Comparison of ENCODE assay signal across 17 mouse cellular contexts in genomic region chr8:90816061-90816882, GRCm38 (mm10). TPM values are rescaled to one million over a fixed set of nuclear protein-coding genes. Genes with fewer than 3 reads are reported as not detected.
A peak's percentile ranks its signal among the peaks of the same experiment; 100 is the strongest.
DNase-seq lines count a peak whose midpoint lies in the region; ATAC-seq and TF ChIP-seq lines count a peak whose summit lies in the region.
"Had no signal": no experiment of that assay in that cellular context is flagged by ENCODE, and none has a peak within 500 bp of the region (broad histone marks: within the 10 kb centered on the region; RNA-seq: fewer than 3 reads in every experiment).

No protein-coding gene starts in this region.

- no peaks in the 10 kb centered on the region for H3K27me3 ChIP-seq in kidney, embryonic 15.5 days
- H3K27me3 ChIP-seq in ES-Bruce4 (ENCODE audit: control insufficient read depth, insufficient read depth, low read length, poor library complexity, severe bottlenecking): no peaks in the 10 kb centered on the region
- no peaks in the 10 kb centered on the region for H3K27me3 ChIP-seq in forebrain, embryonic 15.5 days
- H3K27me3 ChIP-seq in midbrain, embryonic 14.5 days (ENCODE audit: control insufficient read depth, insufficient read depth, low read length): no peaks in the 10 kb centered on the region
- H3K27me3 ChIP-seq: limb, embryonic 12.5 days; liver, embryonic 15.5 days had no signal

- no peak overlapping the region for H3K27ac ChIP-seq in kidney, embryonic 15.5 days
- H3K27ac ChIP-seq in ES-Bruce4 (ENCODE audit: insufficient read depth, low read length): peak overlapping the region; percentile 36; the same call in 1 of the 2 replicates
- peak overlapping the region; percentile 36; the same call in 1 of the 2 replicates for H3K27ac ChIP-seq in forebrain, embryonic 15.5 days (replicated peaks)
- peak overlapping the region; percentile 14 for H3K27ac ChIP-seq in midbrain, embryonic 14.5 days (replicated peaks; ENCODE audit: low read depth, low read length)
- H3K27ac ChIP-seq: heart, adult 2 months; limb, embryonic 12.5 days; liver, embryonic 15.5 days had no signal

- H3K4me3 ChIP-seq in kidney, embryonic 15.5 days (replicated peaks): no peak overlapping the region
- 0 out of 2 replicates have a peak overlapping the region, but pooled peaks have one; percentile 16 for H3K4me3 ChIP-seq in ES-Bruce4 (ENCODE audit: low read depth, low read length)
- H3K4me3 ChIP-seq in forebrain, embryonic 15.5 days: no peak overlapping the region
- H3K4me3 ChIP-seq in midbrain, embryonic 14.5 days (replicated peaks; ENCODE audit: low read depth, low read length): no peak overlapping the region
- H3K4me3 ChIP-seq: heart, adult 2 months; limb, embryonic 12.5 days; liver, embryonic 15.5 days; megakaryocyte, embryonic 14.5 days had no signal

- intact Hi-C loops in gastrocnemius, postnatal 14 days (cut with DNase I; ENCODE audit: low total_unique reads): no loop called here

- no peak for ATAC-seq in kidney, embryonic 15.5 days (replicated peaks; ENCODE audit: low FRiP score)
- ATAC-seq in forebrain, embryonic 15.5 days (replicated peaks): no peak
- no peak for ATAC-seq in midbrain, embryonic 14.5 days (ENCODE audit: low FRiP score, low TSS enrichment)
- no peak for ATAC-seq in erythroblast, adult 5-6 weeks (replicated peaks; ENCODE audit: low FRiP score, poor library complexity, severe bottlenecking)
- ATAC-seq: intestine, embryonic 16.5 days had no signal

- no peak for TF ChIP-seq CTCF in ES-Bruce4 (IDR thresholded peaks at IDR 0.05; ENCODE audit: low read depth, low read length)

- H3K36me3 ChIP-seq in kidney, embryonic 15.5 days: no peaks in the 10 kb centered on the region
- no peaks in the 10 kb centered on the region for H3K36me3 ChIP-seq in ES-Bruce4 (ENCODE audit: control insufficient read depth, insufficient read depth, low read length, poor library complexity, severe bottlenecking)
- H3K36me3 ChIP-seq in forebrain, embryonic 15.5 days: no peaks in the 10 kb centered on the region
- H3K36me3 ChIP-seq in midbrain, embryonic 14.5 days (ENCODE audit: control insufficient read depth, insufficient read depth, low read length): no peaks in the 10 kb centered on the region
- H3K36me3 ChIP-seq: limb, embryonic 12.5 days; liver, embryonic 15.5 days had no signal

- no peak for TF ChIP-seq POLR2A in ES-Bruce4 (IDR thresholded peaks at IDR 0.05; ENCODE audit: insufficient read depth, low read length)

- 77% methylated on average over 23 of the region's 23 CpGs for WGBS in kidney, embryonic 15.5 days
- WGBS in forebrain, embryonic 15.5 days: 51% methylated on average over 23 of the region's 23 CpGs
- WGBS in midbrain, embryonic 14.5 days: 63% methylated on average over 23 of the region's 23 CpGs

- TF ChIP-seq EP300 in ES-Bruce4 (IDR thresholded peaks at IDR 0.05; ENCODE audit: insufficient read depth, low read depth, low read length): 0 out of 2 replicates have a peak, but pooled peaks have one; percentile 24

- H3K4me1 ChIP-seq in kidney, embryonic 15.5 days: peaks cover 11% of the 10 kb centered on the region; the same call in 1 of the 2 replicates
- H3K4me1 ChIP-seq in ES-Bruce4 (ENCODE audit: control insufficient read depth, insufficient read depth, low read length): peaks cover 4% of the 10 kb centered on the region
- H3K4me1 ChIP-seq in forebrain, embryonic 15.5 days: peaks cover 15% of the 10 kb centered on the region
- H3K4me1 ChIP-seq in midbrain, embryonic 14.5 days (ENCODE audit: control insufficient read depth, insufficient read depth, low read length): peaks cover 7% of the 10 kb centered on the region; the same call in 1 of the 2 replicates
- H3K4me1 ChIP-seq: limb, embryonic 12.5 days; liver, embryonic 15.5 days had no signal

- H3K4me2 ChIP-seq in kidney, embryonic 15.5 days: no peak overlapping the region
- H3K4me2 ChIP-seq in forebrain, embryonic 15.5 days (replicated peaks): no peak overlapping the region
- H3K4me2 ChIP-seq in midbrain, embryonic 14.5 days (ENCODE audit: low read length): no peak overlapping the region
- H3K4me2 ChIP-seq: limb, embryonic 12.5 days; liver, embryonic 15.5 days had no signal

- no peak overlapping the region for H3K9ac ChIP-seq in kidney, embryonic 15.5 days
- H3K9ac ChIP-seq in ES-Bruce4 (ENCODE audit: low read depth, poor library complexity, severe bottlenecking): peak overlapping the region; percentile 31
- H3K9ac ChIP-seq in forebrain, embryonic 15.5 days (replicated peaks): no peak overlapping the region
- H3K9ac ChIP-seq in midbrain, embryonic 14.5 days (replicated peaks; ENCODE audit: low read length): no peak overlapping the region
- H3K9ac ChIP-seq: limb, embryonic 12.5 days; liver, embryonic 15.5 days had no signal

- peak; percentile 38 for DNase-seq in kidney, postnatal 10 days
- peak; percentile 55 for DNase-seq in midbrain, embryonic 14.5 days
- DNase-seq in gastrocnemius, postnatal 14 days: no peak
- no peak for DNase-seq in adrenal gland, adult (ENCODE audit: inconsistent age in 2 of 2, low spot score in 1 of 2)
- DNase-seq: adrenal gland, postnatal 14 days; cerebellum, postnatal 14 days; heart, adult 2 months; kidney, postnatal 36 days; lung, postnatal 10 days had no signal

- H3K9me3 ChIP-seq in kidney, embryonic 15.5 days (replicated peaks): no peaks in the 10 kb centered on the region
- no peaks in the 10 kb centered on the region for H3K9me3 ChIP-seq in ES-Bruce4 (replicated peaks; ENCODE audit: control insufficient read depth, insufficient read depth, low read length, poor library complexity, severe bottlenecking)
- H3K9me3 ChIP-seq in forebrain, embryonic 15.5 days: no peaks in the 10 kb centered on the region
- no peaks in the 10 kb centered on the region for H3K9me3 ChIP-seq in midbrain, embryonic 14.5 days (ENCODE audit: control insufficient read depth, low read length)
- H3K9me3 ChIP-seq: limb, embryonic 12.5 days; liver, embryonic 15.5 days; megakaryocyte, embryonic 14.5 days had no signal

RNA-seq across cellular contexts. Expression of gene Gm19935, which starts 0.9 kb away (rescaled TPM):
- polyA plus RNA-seq in kidney, embryonic 15.5 days (2015; fragmentation: Nextera tagmentation; extraction: Ambion mirVana): not detected in 2 replicates
- polyA plus RNA-seq in ES-Bruce4 (2011; ENCODE audit: insufficient read depth, insufficient read length, low read depth, missing spikeins): not detected in 2 replicates
- polyA plus RNA-seq in forebrain, embryonic 15.5 days (2015; fragmentation: Nextera tagmentation; extraction: Ambion mirVana): 0.19 and 1.1 TPM in 2 replicates
- 0.22 TPM in 1 of 2 replicates, not detected in the other for polyA plus RNA-seq in midbrain, embryonic 14.5 days (2014; fragmentation: Nextera tagmentation; extraction: Ambion mirVana)
- total RNA-seq in gastrocnemius, postnatal 14 days (2021): not detected
- total RNA-seq in erythroblast, adult 5-6 weeks (2015; ENCODE audit: low replicate concordance): not detected in 2 replicates
- not detected in 2 replicates for total RNA-seq in erythroblast, adult 5-6 weeks (2017; ENCODE audit: low replicate concordance)
- total RNA-seq: adrenal gland, postnatal 14 days; heart, adult 2 months had no signal
- polyA plus RNA-seq: intestine, embryonic 16.5 days; limb, embryonic 12.5 days; liver, embryonic 15.5 days had no signal

RNA-seq across cellular contexts. Expression of gene Chd9, which starts 11.9 kb away (rescaled TPM):
- polyA plus RNA-seq in kidney, embryonic 15.5 days (2015; fragmentation: Nextera tagmentation; extraction: Ambion mirVana): 74.6 and 80.4 TPM in 2 replicates
- 67.7 and 71.6 TPM in 2 replicates for polyA plus RNA-seq in ES-Bruce4 (2011; ENCODE audit: insufficient read depth, insufficient read length, low read depth, missing spikeins)
- polyA plus RNA-seq in forebrain, embryonic 15.5 days (2015; fragmentation: Nextera tagmentation; extraction: Ambion mirVana): 91.0 and 102 TPM in 2 replicates
- 90.8 and 92.9 TPM in 2 replicates for polyA plus RNA-seq in midbrain, embryonic 14.5 days (2014; fragmentation: Nextera tagmentation; extraction: Ambion mirVana)
- total RNA-seq in gastrocnemius, postnatal 14 days (2021): 10 to 100 TPM; 41.1 to 76.7 TPM
- total RNA-seq in erythroblast, adult 5-6 weeks (2015; ENCODE audit: low replicate concordance): 47.5 and 64.2 TPM in 2 replicates
- total RNA-seq in erythroblast, adult 5-6 weeks (2017; ENCODE audit: low replicate concordance): 49.6 and 56.0 TPM in 2 replicates

Comparison
In these comparisons a context has a peak if more than half of its experiments do, and no peak if none do; other contexts are left out.
1. DNase-seq: peak in kidney, postnatal 10 days (single experiment) and midbrain, embryonic 14.5 days (single experiment); none in gastrocnemius, postnatal 14 days (single experiment) and adrenal gland, adult (0 of 2).